Mouse (Mus musculus) heart, postnatal 0 days (tissue): Measurements from ENCODE around the gene Apoh.

Experiments
- CTCF ChIP-seq: IDR thresholded peaks from 2 replicates; pipeline ENCODE4 v1.5.1; 2016; ENCODE audit warnings: antibody characterized with exemption, control low read depth, low read depth
- EP300 ChIP-seq: IDR thresholded peaks from 2 replicates; pipeline ENCODE4 v1.6.1; 2016; ENCODE audit warnings: antibody characterized with exemption, low read depth

GRCm38 (mm10) chr11:108367046-108367445 is 23.9 kb downstream of the Apoh start:
- TF ChIP-seq CTCF (no peak), EP300 (no peak)
